Mouse (Mus musculus) urinary bladder, adult 2 months (tissue): ENCODE data around the gene Kank2. TPM values are rescaled to one million over a fixed set of nuclear protein-coding genes. Genes with fewer than 3 reads are reported as not detected.
A peak's percentile ranks its signal among the peaks of the same experiment; 100 is the strongest.
"Not testable (repeated sequence)": the region's sequence is repeated elsewhere in the genome, so short reads cannot be mapped to it uniquely, and the experiment has no call there.

Experiments
- DNase-seq: peaks from one replicate; pipeline ENCODE4 v3.0.0; 2022; ENCODE audit warnings: low spot score
- polyA plus RNA-seq: library from polyadenylated mRNA; depleted of rRNA; stranded (reverse); fragments of >200 nt; gene quantifications from 2 replicates; pipeline ENCODE4 v1.2.3, GENCODE M21; 2012

The Kank2 gene
- polyA plus RNA-seq, 1 experiment, result 44.6 TPM

DNA sequence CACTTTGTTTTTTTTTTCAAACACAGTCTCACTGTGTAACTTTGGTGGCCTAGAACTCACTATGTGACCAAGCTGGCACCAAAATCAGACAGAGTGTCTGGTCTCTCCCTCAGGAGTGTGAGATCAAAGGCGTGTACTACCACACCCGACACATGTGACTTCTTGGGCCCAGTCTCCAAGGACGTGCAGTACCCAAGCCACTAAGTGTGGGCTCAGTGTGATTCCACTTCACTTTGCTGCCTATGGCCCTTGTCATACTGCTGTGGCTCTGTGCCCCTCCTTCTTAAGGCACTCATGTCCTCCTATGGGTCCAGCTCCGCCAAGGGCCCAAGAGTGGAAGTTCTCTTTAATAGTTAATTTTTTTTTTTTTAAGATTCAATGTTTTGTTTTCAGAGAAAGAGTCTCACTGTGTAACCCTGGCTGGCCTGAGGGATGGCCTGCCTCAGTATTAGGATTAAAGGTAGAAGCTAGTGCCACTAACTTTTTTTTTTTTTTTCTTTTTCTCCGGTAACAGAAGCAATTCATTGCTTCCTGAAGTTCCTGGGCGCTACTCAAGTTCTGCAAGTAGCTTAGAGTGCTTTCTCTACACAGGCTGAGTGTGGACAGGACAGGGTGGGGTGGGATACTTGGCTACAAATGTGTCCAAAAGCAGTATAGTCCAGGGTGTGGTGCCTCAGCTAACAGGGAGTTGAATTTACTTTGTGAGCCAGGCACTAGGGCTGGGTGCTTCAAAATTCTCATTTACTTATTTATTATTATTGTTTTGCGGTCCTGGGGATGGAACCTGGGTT, 13.8 kb downstream of the Kank2 start:
- no peak for DNase-seq

DNA sequence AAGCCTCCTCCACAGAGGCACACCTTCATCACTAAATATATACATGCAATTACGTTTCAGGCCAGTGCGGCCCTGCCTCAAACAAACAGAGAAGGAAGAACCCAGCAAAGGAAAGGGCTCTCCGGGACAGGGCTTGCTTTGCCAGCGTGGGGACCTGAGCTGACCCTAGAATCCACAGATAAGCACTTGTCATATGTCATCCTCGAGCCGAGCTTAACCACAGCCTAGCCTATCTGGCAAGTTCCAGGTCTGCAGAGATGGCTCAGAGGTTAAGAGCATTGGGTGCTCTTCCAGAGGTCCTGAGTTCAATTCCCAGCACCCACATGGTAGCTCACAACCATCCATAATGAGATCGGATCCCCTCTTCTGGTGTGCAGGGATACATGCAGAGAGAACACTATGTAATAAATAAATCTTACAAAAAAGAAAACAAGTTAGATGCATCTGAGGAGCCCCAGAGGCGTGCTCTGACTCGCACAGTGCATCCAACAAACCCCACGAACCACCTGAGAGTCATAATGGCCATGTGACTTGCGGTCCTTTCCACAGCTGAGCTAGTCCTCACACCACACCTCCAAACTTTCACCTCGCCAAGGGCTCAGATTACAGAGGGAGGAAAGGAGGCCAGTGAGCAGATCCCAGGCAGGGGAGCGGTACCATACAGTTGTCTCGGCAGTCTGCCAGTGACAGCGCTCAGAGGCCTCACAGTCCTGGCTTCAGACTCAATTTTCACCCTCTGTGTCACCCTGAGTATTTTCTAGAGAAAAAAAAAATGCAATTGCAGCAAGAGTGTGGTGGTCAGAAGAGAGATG, 16.7 kb downstream of the Kank2 start:
- no peak for DNase-seq

DNA sequence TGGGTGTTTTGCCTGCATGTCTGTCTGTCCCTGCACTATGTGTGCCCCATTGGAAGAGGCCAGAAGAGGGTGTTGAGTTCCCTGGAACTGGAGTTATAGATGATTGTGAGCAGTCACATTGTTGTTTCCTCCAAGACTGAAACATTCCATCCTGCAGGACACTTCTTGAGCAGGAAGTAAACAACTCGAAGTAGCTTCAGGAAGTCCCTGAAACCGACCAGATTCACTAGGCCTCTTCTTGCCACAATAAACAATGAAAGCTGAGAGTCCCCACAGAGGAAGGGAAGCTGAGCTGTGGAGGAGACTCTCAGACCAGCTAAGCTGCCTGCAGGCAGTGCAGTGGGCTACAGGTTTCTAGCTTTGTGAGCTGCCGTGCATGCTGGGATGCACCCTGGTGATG, 20.8 kb downstream of the Kank2 start:
- DNase-seq, result no peak

DNA sequence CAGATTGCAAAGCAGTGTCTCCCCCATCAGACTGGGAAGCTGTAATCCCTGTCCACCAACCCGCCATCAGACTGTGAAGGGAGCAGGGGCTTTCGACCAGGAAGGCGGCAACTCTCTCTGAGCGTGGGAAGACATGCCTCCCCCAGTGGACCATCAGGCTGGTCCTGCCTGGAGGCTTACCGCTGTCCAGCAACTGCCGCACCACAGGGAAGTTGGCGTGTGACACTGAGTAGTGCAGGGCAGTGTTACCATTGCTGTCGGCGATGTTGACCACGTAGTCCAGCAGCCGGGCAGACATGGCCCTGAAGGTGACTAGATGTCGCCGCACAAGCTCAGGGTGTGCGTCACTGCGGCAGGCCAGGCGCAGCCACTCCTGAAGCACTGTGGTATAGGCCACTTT, 24.2 kb downstream of the Kank2 start:
- no peak for DNase-seq

DNA sequence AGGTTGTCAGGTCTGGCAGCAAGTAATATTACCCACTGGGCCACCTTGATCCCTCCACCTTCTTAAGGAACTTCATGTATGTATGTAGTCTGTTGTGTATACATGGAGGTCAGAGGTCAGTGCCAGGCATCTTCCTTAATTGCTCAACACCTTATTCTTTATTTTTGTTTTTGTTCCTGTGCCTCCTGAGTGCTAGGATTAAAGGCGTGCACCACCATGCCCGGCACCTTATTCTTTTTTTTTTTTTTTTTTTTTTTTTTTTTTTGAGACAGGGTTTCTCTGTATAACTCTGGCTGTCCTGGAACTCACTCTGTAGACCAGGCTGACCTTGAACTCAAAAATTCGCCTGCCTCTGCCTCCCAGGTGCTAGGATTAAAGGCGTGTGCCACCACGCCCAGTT, 25.1 kb downstream of the Kank2 start:
- DNase-seq, result not testable (repeated sequence)

DNA sequence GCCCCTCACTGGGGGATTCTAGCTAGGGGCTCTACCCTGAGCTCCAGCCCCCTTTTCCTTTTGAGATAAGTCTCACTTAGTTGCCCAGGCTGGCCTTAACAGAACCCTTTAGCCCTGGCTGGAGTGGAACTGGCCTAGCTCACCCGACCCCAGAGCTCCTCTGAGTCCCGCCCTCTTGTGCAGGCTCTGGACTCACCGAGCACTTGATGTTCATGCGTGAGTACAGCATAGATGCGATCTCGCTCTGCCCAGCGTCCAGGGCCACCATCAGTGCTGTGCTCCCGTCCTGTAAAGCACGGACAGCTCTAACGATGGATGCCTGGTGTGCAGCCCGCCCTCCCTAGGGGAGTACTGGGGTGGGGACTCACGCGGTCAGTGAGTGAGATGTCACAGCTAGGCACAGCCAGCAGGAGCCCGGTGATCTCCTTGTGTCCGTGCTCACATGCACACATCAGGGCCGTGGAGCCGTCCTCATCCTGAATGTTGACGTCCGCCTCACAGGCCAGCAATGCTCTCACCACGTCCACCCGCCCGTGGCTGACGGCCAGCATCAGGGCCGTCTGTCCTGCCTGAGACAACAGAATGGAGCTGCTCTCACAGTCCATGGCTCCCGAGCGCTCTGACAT, 28.9 kb downstream of the Kank2 start:
- DNase-seq, result no peak

DNA sequence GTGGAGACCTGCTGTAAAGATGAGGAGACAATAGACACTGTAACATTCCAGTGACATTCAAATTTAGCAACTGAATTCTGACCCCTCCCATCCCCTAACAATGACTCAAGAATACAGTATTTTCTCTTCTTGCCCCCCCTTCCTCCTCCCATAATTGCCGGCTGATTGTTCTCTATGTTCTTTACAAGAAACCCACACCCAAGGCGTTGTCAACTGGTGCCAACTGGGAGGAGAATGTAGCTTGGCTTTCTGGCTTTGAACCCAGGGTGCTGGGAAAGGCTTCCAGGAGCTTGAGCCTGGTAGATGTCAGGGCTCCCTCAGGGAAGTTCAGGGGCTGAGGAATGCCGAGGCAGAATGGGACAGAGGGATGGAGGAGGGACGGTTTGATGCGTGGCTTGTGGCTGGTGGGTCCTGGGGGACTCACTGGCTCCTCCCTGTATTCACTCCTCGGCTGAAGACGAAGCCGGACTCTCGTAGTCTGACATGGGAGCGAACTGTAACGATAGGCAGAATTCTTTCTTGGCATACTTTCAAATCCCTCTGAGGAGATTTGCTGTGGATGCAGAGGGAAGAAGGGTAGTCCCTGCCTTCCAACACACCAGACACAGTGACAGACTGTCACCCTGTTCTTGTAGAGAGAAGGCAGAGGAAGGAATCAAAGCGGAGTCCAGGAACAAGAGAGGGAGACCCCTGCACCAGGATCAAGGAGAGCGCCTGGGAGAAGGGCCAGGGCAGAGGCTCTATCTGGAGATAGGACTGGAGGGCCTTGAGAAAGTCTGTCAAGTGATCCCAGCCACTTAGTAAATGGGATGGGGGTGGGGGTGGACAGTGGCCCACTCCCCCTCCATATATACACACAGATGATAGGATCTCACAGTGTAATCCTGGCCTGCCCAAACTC, 29.8 kb downstream of the Kank2 start:
- DNase-seq, result no peak

DNA sequence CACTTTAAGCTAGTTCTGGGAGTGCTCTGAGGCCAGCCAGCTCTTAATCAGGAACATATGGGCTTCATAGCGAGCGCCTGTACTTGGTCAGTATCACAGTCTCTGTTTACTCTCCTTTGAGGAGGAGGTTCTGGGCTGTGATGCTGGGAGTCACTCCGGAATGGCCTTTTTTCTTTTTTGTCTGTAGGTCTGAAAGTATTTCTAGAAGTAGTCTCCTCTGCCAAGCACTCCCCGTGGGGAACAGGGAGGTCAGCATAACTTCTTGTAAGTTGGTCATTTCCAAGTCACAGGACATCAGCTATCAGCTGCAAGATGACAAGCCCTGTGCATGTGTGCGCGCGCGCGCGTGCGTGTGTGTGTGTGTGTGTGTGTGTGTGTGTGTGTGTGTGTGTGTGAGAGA, 30.6 kb downstream of the Kank2 start:
- no peak for DNase-seq

DNA sequence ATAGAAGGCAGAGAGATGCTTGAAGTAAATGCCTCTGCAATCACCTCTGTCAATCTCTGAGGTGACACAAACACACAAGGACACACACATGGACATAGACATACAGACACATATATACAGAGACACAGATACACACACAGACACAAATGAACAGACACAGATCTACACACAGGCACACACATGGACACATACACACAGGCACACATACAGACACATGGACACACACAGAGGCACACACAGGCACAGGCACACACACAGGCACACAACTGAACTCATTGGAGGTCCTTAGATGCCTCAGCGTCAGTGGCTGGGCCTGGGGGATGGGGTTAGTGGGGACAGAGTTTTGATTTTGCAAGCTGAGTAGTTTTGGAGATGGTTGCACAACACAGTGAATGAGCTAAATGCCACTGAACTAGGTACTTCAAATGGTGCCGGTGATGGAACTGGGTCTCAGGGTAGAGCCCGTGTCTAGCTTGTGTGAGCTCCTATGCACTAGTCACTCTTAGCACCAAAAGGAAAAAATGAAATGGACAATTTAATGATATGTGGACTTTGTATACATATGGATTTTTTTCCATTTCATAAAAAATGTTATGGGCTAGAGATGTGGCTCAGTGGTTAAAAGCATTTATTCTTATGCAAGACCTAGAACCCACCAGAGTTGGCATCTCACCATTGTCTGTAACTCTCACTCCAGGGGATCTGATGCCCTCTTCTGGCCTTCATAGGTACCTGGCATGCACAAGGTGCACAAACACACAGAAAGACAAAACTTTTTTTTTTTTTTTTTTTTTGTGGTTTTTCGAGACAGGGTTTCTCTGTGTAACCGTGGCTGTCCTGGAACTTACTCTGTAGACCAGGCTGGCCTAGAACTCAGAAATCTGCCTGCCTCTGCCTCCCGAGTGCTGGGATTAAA, 34.2 kb downstream of the Kank2 start:
- DNase-seq, result no peak

DNA sequence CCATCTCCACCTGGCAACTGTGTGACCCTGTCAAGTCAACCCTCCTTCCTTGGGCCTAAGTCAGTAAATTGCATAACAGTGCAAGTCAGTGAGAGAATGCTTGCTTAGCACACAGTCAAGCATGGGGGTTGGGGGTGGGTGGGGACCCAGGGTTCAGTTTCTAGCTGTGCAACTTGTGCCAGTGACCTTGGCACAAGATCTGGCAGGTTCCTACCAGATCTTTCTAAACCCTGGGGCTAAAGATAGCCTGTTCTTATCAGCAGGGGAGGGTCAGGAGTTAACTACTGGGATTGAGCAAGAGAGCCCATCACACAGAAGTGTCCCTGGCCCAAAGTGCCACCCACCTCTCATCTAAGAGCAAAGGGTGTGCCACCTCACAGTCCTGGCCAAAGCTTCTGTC, 36.4 kb downstream of the Kank2 start:
- DNase-seq, result no peak

DNA sequence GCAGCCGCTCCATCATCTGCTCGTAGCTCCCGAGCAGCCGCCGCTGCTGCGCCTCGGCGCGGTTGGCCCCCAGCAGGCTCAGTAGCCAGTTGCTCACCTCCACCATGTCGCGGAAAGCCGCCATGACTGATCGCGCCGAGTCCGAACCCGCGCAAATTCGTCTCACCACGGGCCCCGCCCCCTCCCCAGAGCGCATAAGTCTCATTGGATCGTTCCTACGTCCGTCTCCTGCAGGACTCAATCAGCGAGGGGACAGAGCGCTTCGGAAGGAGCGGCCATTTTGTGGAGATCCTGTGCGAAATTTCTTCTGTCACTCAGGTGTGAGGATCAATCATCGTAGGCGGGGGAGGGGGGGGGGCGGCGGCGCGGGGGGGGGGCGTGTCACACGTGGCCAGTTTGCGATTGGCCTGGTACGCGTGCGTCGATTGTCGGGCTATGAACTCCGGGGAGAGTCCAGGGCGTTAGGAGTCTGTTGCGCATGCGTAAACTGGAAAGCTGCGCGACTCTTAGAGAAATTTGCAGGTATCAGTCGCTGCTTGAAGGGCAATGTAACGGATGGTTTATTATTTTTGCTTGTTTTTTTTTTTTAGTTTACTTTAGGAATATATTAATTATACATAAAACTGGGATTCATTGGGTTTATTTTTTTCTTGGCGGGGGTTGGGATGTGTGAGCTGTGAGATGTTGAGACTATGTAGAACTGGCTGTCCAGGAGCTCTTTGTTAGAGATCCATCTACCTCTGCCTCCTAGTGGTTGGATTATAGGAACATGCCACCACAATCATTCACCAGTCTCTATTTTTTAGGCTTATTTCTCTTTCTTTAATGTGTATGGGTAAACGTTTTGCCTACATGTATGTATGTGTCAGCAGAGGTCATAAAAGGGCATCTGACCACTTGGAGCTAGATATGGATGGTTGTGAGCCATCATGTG, 38.1 kb downstream of the Kank2 start, which contains the start of gene Spc24:
Gene Spc24, minus strand, starts transcription at position 149 of the 934 bp plus-strand sequence.
- DNase-seq, result peak; percentile 84

DNA sequence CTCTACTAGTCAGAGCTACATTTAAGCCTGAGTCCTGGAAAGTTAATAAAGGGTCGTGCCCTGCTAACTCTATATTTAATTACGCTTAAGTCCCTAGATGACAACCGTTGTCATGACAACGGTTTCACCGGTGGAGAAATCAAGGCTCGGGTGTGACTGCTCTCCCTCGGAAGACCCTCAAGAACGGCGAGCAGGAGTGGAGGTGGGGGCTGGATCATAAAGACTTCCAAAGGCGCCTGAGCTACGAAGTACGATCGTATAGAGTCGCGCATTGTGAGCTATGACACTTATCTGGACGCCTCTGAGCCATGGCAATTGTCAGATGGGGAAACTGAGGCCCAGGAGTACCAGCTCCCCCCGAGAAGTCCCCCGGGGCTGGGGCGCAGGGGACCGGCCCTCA, 38.8 kb downstream of the Kank2 start:
- DNase-seq, result no peak

DNA sequence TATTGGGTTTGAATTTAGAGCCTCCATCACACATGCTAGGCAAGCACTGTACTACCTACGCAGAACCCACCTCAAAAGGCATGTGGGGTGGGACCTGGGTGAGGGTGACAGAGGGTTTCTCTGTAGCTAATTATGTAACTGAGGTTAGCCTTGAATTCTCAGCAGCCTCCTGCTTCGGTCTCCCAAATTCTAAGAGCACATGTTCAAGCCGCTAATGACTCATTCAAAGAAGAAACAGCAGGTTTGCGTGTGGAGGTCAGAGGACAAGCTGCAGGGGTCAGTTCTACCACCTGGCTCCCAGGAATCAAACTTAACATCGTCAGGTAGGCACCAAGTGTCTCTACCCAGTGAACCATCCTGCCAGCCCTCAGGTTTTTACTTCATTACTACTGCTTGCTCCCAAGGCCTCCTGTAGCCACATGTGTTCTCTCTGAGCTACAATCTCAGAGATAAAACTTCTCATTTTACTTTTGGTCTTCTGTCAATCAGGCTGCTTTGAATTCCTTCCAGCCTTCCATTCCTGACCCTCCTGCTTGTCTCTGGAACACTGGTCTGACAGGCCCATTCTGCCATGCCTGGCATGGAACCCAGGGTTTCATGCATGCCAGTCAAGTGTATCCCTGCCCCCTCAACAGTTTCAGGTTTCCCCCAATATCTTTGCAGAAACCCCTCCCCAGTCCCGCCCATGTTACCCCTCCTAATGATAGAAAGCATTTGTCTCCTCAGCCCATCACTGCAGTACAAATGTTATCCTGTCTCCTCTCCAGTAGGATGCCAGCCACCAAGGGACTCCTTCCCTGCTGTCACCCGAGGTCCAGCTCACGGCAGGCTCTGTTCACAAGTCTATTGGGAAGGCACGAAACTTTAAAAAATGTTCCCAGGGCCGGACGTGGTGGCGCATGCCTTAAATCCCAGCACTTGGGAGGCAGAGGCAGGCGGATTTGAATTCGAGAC, 39.7 kb downstream of the Kank2 start:
- no peak for DNase-seq

DNA sequence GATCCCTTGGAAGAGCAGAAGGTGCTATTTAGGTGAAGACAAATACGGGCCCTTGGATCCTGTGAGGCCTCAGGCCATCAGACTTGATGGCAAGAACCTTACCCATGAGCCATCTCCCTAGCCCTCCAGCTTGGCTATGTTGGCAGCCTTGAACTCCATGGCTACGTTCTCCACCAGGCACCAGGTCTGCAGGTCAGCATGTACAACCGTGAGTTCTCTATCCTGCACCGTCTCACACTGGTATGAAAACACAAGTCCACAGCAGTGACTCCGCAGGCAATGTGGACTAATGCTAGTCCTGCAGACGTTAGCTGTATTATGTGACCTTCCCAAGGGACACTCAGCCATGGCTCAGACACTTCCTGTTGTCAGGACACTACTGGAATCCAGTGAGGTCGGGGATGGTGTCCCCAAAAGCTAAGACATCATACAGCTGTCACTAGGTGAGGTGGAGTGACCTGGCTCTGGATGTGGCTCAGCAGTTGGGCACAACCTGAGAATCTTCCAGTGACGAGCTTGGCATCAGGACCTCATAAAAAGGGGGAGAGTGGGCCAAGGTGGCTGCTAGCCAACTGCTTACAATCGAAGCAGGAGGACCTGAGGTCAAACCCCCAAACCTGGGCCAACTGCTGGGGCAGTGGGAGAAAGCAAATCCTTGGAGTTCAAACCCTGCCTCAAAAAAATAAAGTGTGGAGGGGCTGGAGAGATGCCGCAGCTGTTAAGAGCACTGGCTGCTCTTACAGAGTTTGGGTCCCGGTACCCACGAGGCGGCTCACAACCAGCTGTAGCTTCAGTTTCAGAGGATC, 43.8 kb downstream of the Kank2 start:
- no peak for DNase-seq

DNA sequence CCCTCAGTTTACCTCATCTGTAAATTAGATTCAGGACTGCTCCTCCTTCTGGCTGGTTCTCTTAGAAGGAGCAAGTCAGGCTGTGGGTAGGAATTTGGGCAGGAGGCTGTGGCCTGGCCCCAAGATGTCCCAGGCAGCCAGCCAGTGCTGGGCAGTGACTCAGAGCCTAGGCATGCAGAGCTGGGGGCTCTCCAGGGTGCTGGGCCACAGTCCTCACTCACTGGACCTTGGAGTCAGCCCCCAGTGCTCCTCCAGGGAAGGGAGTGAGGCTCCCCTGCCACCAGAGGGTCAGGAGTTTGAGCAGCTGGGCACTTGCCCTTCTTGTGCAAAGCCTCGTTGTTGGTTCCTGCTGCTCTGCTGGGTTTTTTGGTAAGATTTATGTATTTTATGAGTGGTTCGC, 44.5 kb downstream of the Kank2 start:
- peak; percentile 55 for DNase-seq

DNA sequence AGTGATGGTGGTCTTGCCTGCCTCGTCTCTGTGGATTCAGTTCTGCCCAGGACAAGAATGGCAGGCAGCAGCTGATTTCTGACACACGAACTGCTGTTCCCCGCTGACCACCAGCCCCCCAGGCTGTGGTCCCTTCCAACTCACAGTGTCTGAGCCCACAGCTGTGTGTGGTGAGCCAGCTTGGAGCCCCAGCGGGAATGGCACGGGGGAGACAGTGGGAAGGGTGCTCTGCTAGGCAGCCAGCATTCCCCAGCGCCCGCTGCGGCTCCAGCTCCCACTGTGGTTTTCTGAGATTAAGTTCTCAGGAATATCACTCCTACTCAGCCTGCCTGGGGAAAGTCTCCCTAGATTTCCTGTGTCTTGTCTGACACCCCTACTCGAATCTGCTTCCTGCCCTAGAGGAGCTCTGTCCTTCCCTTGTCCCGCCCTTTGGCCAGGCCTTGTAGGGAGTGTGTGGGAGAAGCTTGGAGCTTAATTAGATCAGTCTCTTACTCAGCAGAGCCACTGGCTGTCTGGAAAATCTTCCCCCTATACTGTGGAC, 46.2 kb downstream of the Kank2 start:
- DNase-seq, result no peak

DNA sequence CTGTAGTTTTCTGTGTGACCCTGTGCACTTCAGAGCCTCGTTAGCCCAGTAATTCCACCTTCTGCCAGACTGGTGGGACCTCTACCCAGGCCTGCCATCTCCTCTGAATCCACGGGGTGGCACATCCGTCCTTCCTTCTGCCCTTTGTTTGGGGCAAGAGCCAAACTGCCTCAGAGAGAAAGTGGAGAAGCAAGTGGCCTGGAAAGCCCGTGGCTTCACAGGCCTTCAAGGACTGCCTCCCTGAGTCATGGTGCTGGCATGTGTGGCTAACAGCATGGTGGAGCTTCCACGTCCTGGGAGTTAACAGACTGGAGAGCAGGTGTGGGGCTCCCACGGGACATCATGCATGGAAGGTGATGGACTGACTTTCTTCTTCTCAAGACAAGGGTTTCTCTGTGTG, 47.2 kb downstream of the Kank2 start:
- no peak for DNase-seq
